Mouse (Mus musculus) MEL (cell line): ENCODE measurements around the gene Spout1. TPM values are rescaled to one million over a fixed set of nuclear protein-coding genes. Genes with fewer than 3 reads are reported as not detected.

Experiments
- DNase-seq: peaks from one replicate; pipeline ENCODE4 v3.0.0; 2011; ENCODE audit warnings: low read depth, low spot score
- H3K27ac ChIP-seq: 2 replicates; pipeline ENCODE4 v1.5.1; 2012; ENCODE audit warnings: low read depth, mild to moderate bottlenecking, control low read depth, low read length, moderate library complexity; ENCODE audit not compliant: control insufficient read depth
- H3K27me3 ChIP-seq, 2 experiments: fragments of 150-350 bp in 1 of 2; sonication (generic) in 1 of 2; 2 replicates each; pipeline ENCODE4 v1.6.1; 2012; ENCODE audit warnings: low read length in 2 of 2, mild to moderate bottlenecking in 2 of 2, improper control_type of control experiment in 1 of 2, moderate library complexity in 1 of 2; ENCODE audit not compliant: insufficient read depth in 2 of 2, control insufficient read depth in 1 of 2
- H3K36me3 ChIP-seq, 2 experiments: 2 replicates each; pipeline ENCODE4 v1.6.1; 2012 to 2014; ENCODE audit warnings: low read length in 2 of 2, improper control_type of control experiment in 1 of 2, inconsistent platforms in 1 of 2, mild to moderate bottlenecking in 1 of 2; ENCODE audit not compliant: insufficient read depth in 2 of 2, control insufficient read depth in 1 of 2
- H3K4me1 ChIP-seq, 2 experiments: fragments of 150-350 bp in 1 of 2; sonication (generic) in 1 of 2; 2 replicates each; pipeline ENCODE4 v1.6.1; 2012; ENCODE audit warnings: low read length in 2 of 2, improper control_type of control experiment in 1 of 2, mild to moderate bottlenecking in 1 of 2; ENCODE audit not compliant: insufficient read depth in 2 of 2, control insufficient read depth in 1 of 2
- H3K4me3 ChIP-seq, 2 experiments: fragments of 150-350 bp in 1 of 2; sonication (generic) in 1 of 2; 2 replicates each; pipeline ENCODE4 v1.5.1; 2012; ENCODE audit warnings: low read depth in 2 of 2, low read length in 2 of 2, mild to moderate bottlenecking in 2 of 2, moderate library complexity in 2 of 2, control low read depth in 1 of 2, improper control_type of control experiment in 1 of 2; ENCODE audit not compliant: control insufficient read depth in 1 of 2, insufficient read depth in 1 of 2
- H3K79me2 ChIP-seq: 2 replicates; pipeline ENCODE4 v1.6.1; 2012; ENCODE audit warnings: mild to moderate bottlenecking, low read length, moderate library complexity; ENCODE audit not compliant: control insufficient read depth, poor library complexity, insufficient read depth
- H3K9ac ChIP-seq: 2 replicates; pipeline ENCODE4 v1.6.1; 2012; ENCODE audit warnings: low read depth, mild to moderate bottlenecking, control low read depth, low read length, moderate library complexity; ENCODE audit not compliant: control insufficient read depth, poor library complexity, severe bottlenecking
- H3K9me3 ChIP-seq: fragments of 150-350 bp; sonication (generic); replicated peaks from 2 replicates; pipeline ENCODE4 v1.6.1; 2012; ENCODE audit warnings: mild to moderate bottlenecking, low read length, improper control_type of control experiment, moderate library complexity; ENCODE audit not compliant: insufficient read depth
- BHLHE40 ChIP-seq: IDR thresholded peaks from 2 replicates; pipeline ENCODE4 v1.6.1; 2012; ENCODE audit warnings: low read depth, mild to moderate bottlenecking, inconsistent platforms, low read length, improper control_type of control experiment, borderline replicate concordance
- CHD1 ChIP-seq: IDR thresholded peaks from 2 replicates; pipeline ENCODE4 v1.6.1; 2012; ENCODE audit warnings: low read depth, mild to moderate bottlenecking, inconsistent platforms, low read length, improper control_type of control experiment
- CHD2 ChIP-seq: IDR thresholded peaks from 2 replicates; pipeline ENCODE4 v1.6.1; 2011; ENCODE audit warnings: low read length, improper control_type of control experiment
- CTCF ChIP-seq, 3 experiments: IDR thresholded peaks in 2 of 3; conservative IDR thresholded peaks in 1 of 3; 2 replicates each; pipeline ENCODE4 v1.5.1; 2011 to 2012; ENCODE audit warnings: low read length in 3 of 3, low read depth in 2 of 3, mild to moderate bottlenecking in 2 of 3, improper control_type of control experiment in 1 of 3, inconsistent platforms in 1 of 3, mixed read lengths in 1 of 3, moderate library complexity in 1 of 3; ENCODE audit not compliant: control insufficient read depth in 1 of 3, insufficient read depth in 1 of 3, poor library complexity in 1 of 3, severe bottlenecking in 1 of 3
- E2F4 ChIP-seq: IDR thresholded peaks from 2 replicates; pipeline ENCODE4 v1.6.1; 2011; ENCODE audit warnings: low read depth, low read length, improper control_type of control experiment, borderline replicate concordance
- ELF1 ChIP-seq: IDR thresholded peaks from 2 replicates; pipeline ENCODE4 v1.6.1; 2014; ENCODE audit warnings: low read depth, mild to moderate bottlenecking, inconsistent platforms, low read length, improper control_type of control experiment, moderate library complexity
- EP300 ChIP-seq, 2 experiments: IDR thresholded peaks; 2 replicates each; pipeline ENCODE4 v1.6.1; 2011; ENCODE audit warnings: improper control_type of control experiment in 2 of 2, low read length in 2 of 2, low read depth in 1 of 2, mild to moderate bottlenecking in 1 of 2
- ETS1 ChIP-seq: IDR thresholded peaks from 2 replicates; pipeline ENCODE4 v1.6.1; 2012; ENCODE audit warnings: low read depth, mild to moderate bottlenecking, inconsistent platforms, low read length, improper control_type of control experiment, moderate library complexity
- GABPA ChIP-seq: IDR thresholded peaks from 2 replicates; pipeline ENCODE4 v1.6.1; 2012; ENCODE audit warnings: low read depth, mild to moderate bottlenecking, inconsistent platforms, low read length, improper control_type of control experiment, moderate library complexity
- GATA1 ChIP-seq: IDR thresholded peaks from 2 replicates; pipeline ENCODE4 v1.6.1; 2011; ENCODE audit warnings: low read depth, low read length, improper control_type of control experiment
- HCFC1 ChIP-seq: IDR thresholded peaks from 2 replicates; pipeline ENCODE4 v1.6.1; 2012; ENCODE audit warnings: low read depth, mild to moderate bottlenecking, inconsistent platforms, low read length, improper control_type of control experiment, moderate library complexity
- KAT2A ChIP-seq: conservative IDR thresholded peaks from 2 replicates; pipeline ENCODE4 v1.6.1; 2012; ENCODE audit warnings: low read depth, low read length, improper control_type of control experiment, inconsistent platforms
- MAFK ChIP-seq: IDR thresholded peaks from 2 replicates; pipeline ENCODE4 v1.6.1; 2011; ENCODE audit warnings: low read depth, mild to moderate bottlenecking, low read length, improper control_type of control experiment, borderline replicate concordance
- MAX ChIP-seq: IDR thresholded peaks from 2 replicates; pipeline ENCODE4 v1.6.1; 2011; ENCODE audit warnings: low read length, improper control_type of control experiment
- MEF2A ChIP-seq: IDR thresholded peaks from 2 replicates; pipeline ENCODE4 v1.6.1; 2014; ENCODE audit warnings: low read depth, mild to moderate bottlenecking, inconsistent platforms, low read length, improper control_type of control experiment; ENCODE audit not compliant: poor library complexity, insufficient replicate concordance, severe bottlenecking; ENCODE audit errors: extremely low read depth
- MXI1 ChIP-seq: IDR thresholded peaks from 2 replicates; pipeline ENCODE4 v1.6.1; 2011; ENCODE audit warnings: mild to moderate bottlenecking, low read depth, low read length, improper control_type of control experiment
- MYB ChIP-seq: IDR thresholded peaks from 2 replicates; pipeline ENCODE4 v1.6.1; 2011; ENCODE audit warnings: mild to moderate bottlenecking, low read depth, low read length, improper control_type of control experiment
- NELFE ChIP-seq: IDR thresholded peaks from 2 replicates; pipeline ENCODE4 v1.6.1; 2011; ENCODE audit warnings: low read depth, low read length, improper control_type of control experiment
- NRF1 ChIP-seq: IDR thresholded peaks from 2 replicates; pipeline ENCODE4 v1.6.1; 2014; ENCODE audit warnings: low read depth, mild to moderate bottlenecking, inconsistent platforms, low read length, improper control_type of control experiment, moderate library complexity; ENCODE audit not compliant: poor library complexity, insufficient read depth, severe bottlenecking
- POLR2A ChIP-seq, 2 experiments: IDR thresholded peaks; 2 replicates each; pipeline ENCODE4 v1.6.1; 2011 to 2012; ENCODE audit warnings: low read length in 2 of 2, mild to moderate bottlenecking in 2 of 2, control low read depth in 1 of 2, improper control_type of control experiment in 1 of 2, low read depth in 1 of 2, moderate library complexity in 1 of 2; ENCODE audit not compliant: control insufficient read depth in 1 of 2, insufficient read depth in 1 of 2, poor library complexity in 1 of 2
- POLR2AphosphoS2 ChIP-seq: IDR thresholded peaks from 2 replicates; pipeline ENCODE4 v1.6.1; 2011; ENCODE audit warnings: low read length, improper control_type of control experiment
- POLR2AphosphoS5 ChIP-seq: IDR thresholded peaks from 2 replicates; pipeline ENCODE4 v1.6.1; 2012; ENCODE audit warnings: low read depth, borderline replicate concordance, mild to moderate bottlenecking, inconsistent platforms, low read length, moderate library complexity, mixed read lengths
- RAD21 ChIP-seq: IDR thresholded peaks from 2 replicates; pipeline ENCODE4 v1.6.1; 2011; ENCODE audit warnings: mild to moderate bottlenecking, low read depth, low read length, improper control_type of control experiment
- RCOR1 ChIP-seq: IDR thresholded peaks from 2 replicates; pipeline ENCODE4 v1.6.1; 2012; ENCODE audit warnings: low read depth, mild to moderate bottlenecking, inconsistent platforms, low read length, improper control_type of control experiment
- SIN3A ChIP-seq: IDR thresholded peaks from 2 replicates; pipeline ENCODE4 v1.6.1; 2012; ENCODE audit warnings: low read length, improper control_type of control experiment, inconsistent platforms
- SMC3 ChIP-seq: IDR thresholded peaks from 2 replicates; pipeline ENCODE4 v1.6.1; 2011; ENCODE audit warnings: low read depth, low read length, improper control_type of control experiment
- TAL1 ChIP-seq: IDR thresholded peaks from 2 replicates; pipeline ENCODE4 v1.6.1; 2012; ENCODE audit warnings: mild to moderate bottlenecking, inconsistent platforms, low read length, moderate library complexity, mixed read lengths
- TBP ChIP-seq: IDR thresholded peaks from 2 replicates; pipeline ENCODE4 v1.8.0; 2011; ENCODE audit warnings: low read depth, low read length, improper control_type of control experiment
- UBTF ChIP-seq: IDR thresholded peaks from 2 replicates; pipeline ENCODE4 v1.6.1; 2012; ENCODE audit warnings: low read depth, mild to moderate bottlenecking, inconsistent platforms, low read length, improper control_type of control experiment, moderate library complexity, borderline replicate concordance; ENCODE audit not compliant: insufficient read depth
- USF2 ChIP-seq, 2 experiments: IDR thresholded peaks; 2 replicates each; pipeline ENCODE4 v1.6.1; 2011 to 2012; ENCODE audit warnings: improper control_type of control experiment in 2 of 2, low read length in 2 of 2, borderline replicate concordance in 1 of 2, inconsistent platforms in 1 of 2, low read depth in 1 of 2, mild to moderate bottlenecking in 1 of 2; ENCODE audit not compliant: insufficient read depth in 1 of 2
- ZC3H11A ChIP-seq: IDR thresholded peaks from 2 replicates; pipeline ENCODE4 v1.6.1; 2012; ENCODE audit warnings: low read depth, mild to moderate bottlenecking, inconsistent platforms, low read length, improper control_type of control experiment
- polyA plus RNA-seq, 2 experiments: library from polyadenylated mRNA; stranded (reverse) in 1 of 2; unstranded in 1 of 2; fragments of >175 nt in 1 of 2; fragments of >200 nt in 1 of 2; gene quantifications; 2 replicates each; pipeline versions ENCODE4 v1.2.1 to v1.2.4; 2012; ENCODE audit warnings: low replicate concordance in 2 of 2, low read depth in 1 of 2; ENCODE audit not compliant: insufficient read length in 2 of 2, insufficient read depth in 1 of 2, missing spikeins in 1 of 2
- total RNA-seq: library from RNA; depleted of rRNA; stranded (reverse); fragments of 300-350 nt; gene quantifications from 2 replicates; pipeline ENCODE4 v1.2.3, GENCODE M21; 2012

The Spout1 gene
- total and polyA plus RNA-seq, 3 experiments: 83.6 to 220 (median 103) TPM

DNA sequence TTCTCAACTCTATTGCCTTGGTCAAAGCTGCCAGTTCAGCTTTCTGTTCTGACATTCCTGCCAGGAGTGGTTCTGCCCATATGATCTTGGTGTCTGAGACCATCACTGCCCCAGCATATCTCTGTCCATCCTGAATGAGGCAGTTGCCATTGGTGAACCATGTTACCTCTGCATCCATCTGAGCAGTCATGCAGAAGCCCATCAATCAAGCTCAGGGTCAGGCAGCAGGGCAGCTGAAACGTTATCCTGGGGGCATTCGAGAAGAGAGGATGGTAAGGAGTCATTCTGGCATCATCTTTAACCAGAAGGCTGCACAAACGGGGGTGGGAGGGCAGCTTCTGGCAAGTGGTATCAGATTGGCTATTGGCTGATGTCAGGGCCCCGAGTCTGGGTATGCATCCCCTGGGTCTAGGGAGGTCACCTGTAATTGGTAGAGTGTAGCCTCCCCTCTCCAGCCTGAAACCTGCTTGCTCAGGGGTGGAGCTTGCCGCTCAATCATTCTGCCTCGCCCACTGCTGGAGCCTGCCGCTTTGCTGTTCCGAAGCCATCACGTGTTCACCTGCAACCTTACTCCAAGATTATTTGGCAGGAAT, 13.8 kb downstream of the Spout1 start:
- Histone ChIP-seq H3K4me3 (no peak overlapping the region), H3K27me3 (peaks cover 0 to 2% of the 10 kb centered on the region in 2 experiments; a peak in 1 of 4 replicates), H3K9ac (no peak overlapping the region), H3K4me1 (no peaks in the 10 kb centered on the region), H3K27ac (no peak overlapping the region), H3K36me3 (no peaks in the 10 kb centered on the region), H3K79me2 (no peaks in the 10 kb centered on the region), H3K9me3 (no peaks in the 10 kb centered on the region)
- TF ChIP-seq GATA1 (no peak), MXI1 (no peak), NELFE (no peak)
- DNase-seq: no peak

DNA sequence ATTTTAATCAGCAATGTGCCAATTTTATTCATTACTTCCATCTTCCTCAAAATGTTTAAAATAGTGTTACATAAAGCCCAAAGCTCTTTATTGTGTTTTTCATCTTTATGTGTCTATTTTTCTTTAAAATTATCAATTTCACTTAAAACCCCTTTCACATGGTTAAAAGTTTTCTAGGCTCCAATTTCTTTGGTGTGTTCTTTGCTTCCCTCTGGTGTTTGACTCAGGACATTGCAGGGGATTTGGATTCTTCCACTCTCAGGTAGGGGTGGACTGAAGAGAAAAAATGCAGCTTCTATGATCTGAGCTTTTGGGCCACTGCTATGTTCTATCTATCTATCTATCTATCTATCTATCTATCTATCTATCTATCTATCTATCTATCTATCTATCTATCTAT, 16.4 kb downstream of the Spout1 start:
- peak; percentile 78 for DNase-seq
- no peak overlapping the region for H3K9ac ChIP-seq
- no peaks in the 10 kb centered on the region for H3K9me3 ChIP-seq
- H3K27ac ChIP-seq: no peak overlapping the region
- H3K4me1 ChIP-seq: no peaks in the 10 kb centered on the region
- no peaks in the 10 kb centered on the region for H3K36me3 ChIP-seq
- peaks cover 0 to 2% of the 10 kb centered on the region in 2 experiments; a peak in 1 of 4 replicates for H3K27me3 ChIP-seq
- H3K4me3 ChIP-seq: no peak overlapping the region
- H3K79me2 ChIP-seq: no peaks in the 10 kb centered on the region
- no peak for TF ChIP-seq CHD1
- peak; percentile 97 for TF ChIP-seq ZC3H11A
- TF ChIP-seq UBTF: no peak
- no peak for TF ChIP-seq CHD2
- TF ChIP-seq NELFE: no peak
- TF ChIP-seq ETS1: no peak
- TF ChIP-seq SMC3: peak; percentile 96
- TF ChIP-seq KAT2A: no peak
- TF ChIP-seq USF2 (IDR thresholded peaks at IDR 0.05; ENCODE audit: borderline replicate concordance in 1 of 2, insufficient read depth in 1 of 2, low read depth in 1 of 2, low read length in 2 of 2): no peak
- no peak for TF ChIP-seq POLR2A (IDR thresholded peaks at IDR 0.05; ENCODE audit: control insufficient read depth in 1 of 2, insufficient read depth in 1 of 2, low read depth in 1 of 2, low read length in 2 of 2, poor library complexity in 1 of 2)
- TF ChIP-seq MXI1: 0 out of 2 replicates have a peak, but pooled peaks have one; percentile 43
- TF ChIP-seq E2F4: no peak
- TF ChIP-seq MAFK: no peak
- no peak for TF ChIP-seq NRF1
- TF ChIP-seq EP300 (IDR thresholded peaks at IDR 0.05; ENCODE audit: low read depth in 1 of 2, low read length in 2 of 2): no peak
- no peak for TF ChIP-seq POLR2AphosphoS2
- peak; percentile 38 to 95 (median 78); a peak in 5 of 6 replicates for TF ChIP-seq CTCF (IDR thresholded peaks at IDR 0.05 in 2 of 3, conservative IDR thresholded peaks at IDR 0.05 in 1 of 3; ENCODE audit: control insufficient read depth in 1 of 3, insufficient read depth in 1 of 3, low read depth in 2 of 3, low read length in 3 of 3, poor library complexity in 1 of 3, severe bottlenecking in 1 of 3)
- TF ChIP-seq HCFC1: no peak
- TF ChIP-seq MYB: no peak
- TF ChIP-seq TBP: no peak
- TF ChIP-seq RCOR1: no peak
- 0 out of 2 replicates have a peak, but pooled peaks have one; percentile 12 for TF ChIP-seq BHLHE40
- no peak for TF ChIP-seq TAL1
- TF ChIP-seq RAD21: peak; percentile 96
- TF ChIP-seq SIN3A: peak; percentile 55; the same call in 1 of the 2 replicates
- TF ChIP-seq GABPA: no peak
- no peak for TF ChIP-seq POLR2AphosphoS5
- TF ChIP-seq MAX: no peak
- TF ChIP-seq MEF2A: no peak
- no peak for TF ChIP-seq ELF1
